Mouse (Mus musculus): ENCODE measurements around the gene Scmh1.

- TF ChIP-seq POLR2A (IDR thresholded peaks at IDR 0.05; ENCODE audit: borderline replicate concordance, extremely low read depth, low read depth, low read length) = no peak
- no peak for TF ChIP-seq CTCF (IDR thresholded peaks at IDR 0.05; ENCODE audit: insufficient read depth, low read length)
Measured at GRCm38 (mm10) chr4:120528171-120528570, 123.1 kb downstream of the Scmh1 start.
